ENCODE assay signal across 14 mouse cellular contexts in the genomic region with DNA sequence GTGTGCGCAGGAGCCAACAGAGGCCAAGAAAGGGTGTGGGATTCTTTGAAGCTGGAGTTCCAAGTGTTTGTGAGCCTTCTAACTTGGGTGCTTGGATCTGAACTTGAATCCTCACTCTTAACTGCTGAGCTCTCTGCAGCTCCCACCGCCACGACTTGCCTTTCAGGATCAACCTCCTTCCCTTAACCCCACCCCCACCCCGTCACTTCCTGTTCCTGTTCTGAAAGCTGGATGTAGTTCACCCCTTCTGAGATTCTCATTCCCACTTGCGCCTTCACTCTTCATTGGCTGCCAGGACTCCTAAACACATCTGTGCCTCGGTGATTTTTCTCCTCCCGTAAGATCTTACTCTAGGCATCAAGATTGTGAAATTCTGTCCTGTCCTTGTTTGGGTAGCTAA. TPM values are rescaled to one million over a fixed set of nuclear protein-coding genes. Genes with fewer than 3 reads are reported as not detected.
DNase-seq lines count a peak whose midpoint lies in the region; ATAC-seq and TF ChIP-seq lines count a peak whose summit lies in the region.
"Had no signal": no experiment of that assay in that cellular context is flagged by ENCODE, and none has a peak within 500 bp of the region (broad histone marks: within the 10 kb centered on the region; RNA-seq: fewer than 3 reads in every experiment).

No protein-coding gene starts in this region.

- 65% methylated on average over 7 of the region's 7 CpGs for WGBS in heart, embryonic 12.5 days
- WGBS in lung, postnatal 0 days: 48% methylated on average over 7 of the region's 7 CpGs
- WGBS in embryonic facial prominence, embryonic 10.5 days: 74% methylated on average over 7 of the region's 7 CpGs
- 47% methylated on average over 7 of the region's 7 CpGs for WGBS in liver, postnatal 0 days (ENCODE audit: insufficient replicate concordance)

- ATAC-seq in heart, embryonic 12.5 days (ENCODE audit: insufficient number of reproducible peaks, low FRiP score): no peak
- ATAC-seq in lung, postnatal 0 days: no peak
- no peak for ATAC-seq in liver, postnatal 0 days
- no peak for ATAC-seq in frontal cortex, adult (ENCODE audit: low TSS enrichment)
- ATAC-seq: hindbrain, postnatal 0 days had no signal

- DNase-seq in heart, postnatal 4 days: no peak
- DNase-seq in lung, postnatal 0 days (ENCODE audit: low spot score): peak; percentile 59
- no peak for DNase-seq in lung, postnatal 14 days
- DNase-seq in embryonic facial prominence, embryonic 10.5 days (ENCODE audit: low spot score): peak; percentile 29
- peak; percentile 34 for DNase-seq in liver, postnatal 0 days
- DNase-seq in MN1 (ENCODE audit: low spot score): no peak
- DNase-seq: adrenal gland, postnatal 36 days; cerebellum, postnatal 25 days; forebrain, postnatal 0 days had no signal

- H3K36me3 ChIP-seq in heart, embryonic 12.5 days: peaks cover 17% of the 10 kb centered on the region
- H3K36me3 ChIP-seq in lung, postnatal 0 days (ENCODE audit: insufficient read depth, low read length): no peaks in the 10 kb centered on the region
- no peaks in the 10 kb centered on the region for H3K36me3 ChIP-seq in embryonic facial prominence, embryonic 10.5 days (replicated peaks)
- H3K36me3 ChIP-seq in liver, postnatal 0 days (replicated peaks; ENCODE audit: insufficient read depth, low read length): no peaks in the 10 kb centered on the region
- H3K36me3 ChIP-seq: G1E had no signal

- peak overlapping the region; percentile 81 for H3K27ac ChIP-seq in heart, embryonic 12.5 days (ENCODE audit: poor library complexity, severe bottlenecking)
- H3K27ac ChIP-seq in lung, postnatal 0 days (ENCODE audit: low read length): peak overlapping the region; percentile 83
- peak overlapping the region; percentile 76; the same call in 1 of the 2 replicates for H3K27ac ChIP-seq in embryonic facial prominence, embryonic 10.5 days (replicated peaks)
- no peak overlapping the region for H3K27ac ChIP-seq in liver, postnatal 0 days (ENCODE audit: low read depth)
- H3K27ac ChIP-seq: hindbrain, postnatal 0 days had no signal

- TF ChIP-seq CTCF in lung, postnatal 0 days (IDR thresholded peaks at IDR 0.05): no peak
- no peak for TF ChIP-seq CTCF in liver, postnatal 0 days (IDR thresholded peaks at IDR 0.05; ENCODE audit: low read depth)

- no peak for TF ChIP-seq EP300 in lung, postnatal 0 days (IDR thresholded peaks at IDR 0.05)
- TF ChIP-seq EP300 in liver, postnatal 0 days (IDR thresholded peaks at IDR 0.05; ENCODE audit: low read depth): no peak

- H3K27me3 ChIP-seq in heart, embryonic 12.5 days (replicated peaks): no peaks in the 10 kb centered on the region
- no peaks in the 10 kb centered on the region for H3K27me3 ChIP-seq in lung, postnatal 0 days (replicated peaks; ENCODE audit: insufficient read depth, low read length)
- H3K27me3 ChIP-seq in embryonic facial prominence, embryonic 10.5 days (replicated peaks; ENCODE audit: low read depth, poor library complexity, severe bottlenecking): no peaks in the 10 kb centered on the region; the same call in 1 of the 2 replicates
- H3K27me3 ChIP-seq in liver, postnatal 0 days (ENCODE audit: insufficient read depth, low read length): no peaks in the 10 kb centered on the region; the same call in 1 of the 2 replicates

- H3K4me2 ChIP-seq in heart, embryonic 12.5 days: no peak overlapping the region
- H3K4me2 ChIP-seq in lung, postnatal 0 days (replicated peaks; ENCODE audit: low read depth, low read length): no peak overlapping the region
- no peak overlapping the region for H3K4me2 ChIP-seq in liver, postnatal 0 days (ENCODE audit: low read depth, low read length)
- H3K4me2 ChIP-seq: midbrain, embryonic 11.5 days had no signal

- no peaks in the 10 kb centered on the region for H3K9me3 ChIP-seq in heart, embryonic 12.5 days (replicated peaks)
- no peaks in the 10 kb centered on the region for H3K9me3 ChIP-seq in lung, postnatal 0 days (ENCODE audit: low read length)
- no peaks in the 10 kb centered on the region for H3K9me3 ChIP-seq in embryonic facial prominence, embryonic 10.5 days
- H3K9me3 ChIP-seq in liver, postnatal 0 days (ENCODE audit: low read length): no peaks in the 10 kb centered on the region

- no peak overlapping the region for H3K9ac ChIP-seq in heart, embryonic 12.5 days
- no peak overlapping the region for H3K9ac ChIP-seq in lung, postnatal 0 days (replicated peaks; ENCODE audit: low read depth)
- no peak overlapping the region for H3K9ac ChIP-seq in liver, postnatal 0 days (replicated peaks)
- H3K9ac ChIP-seq: forebrain, postnatal 0 days had no signal

- H3K4me1 ChIP-seq in heart, embryonic 12.5 days (replicated peaks): peaks cover 63% of the 10 kb centered on the region
- 0 out of 2 replicates have a peak, but pooled peaks cover 3% of the 10 kb centered on the region for H3K4me1 ChIP-seq in lung, postnatal 0 days (ENCODE audit: insufficient read depth, low read depth, low read length)
- peaks cover 28% of the 10 kb centered on the region for H3K4me1 ChIP-seq in embryonic facial prominence, embryonic 10.5 days
- H3K4me1 ChIP-seq in liver, postnatal 0 days (ENCODE audit: insufficient read depth): peaks cover 14% of the 10 kb centered on the region

- H3K4me3 ChIP-seq in heart, embryonic 12.5 days: no peak overlapping the region
- H3K4me3 ChIP-seq in lung, postnatal 0 days (ENCODE audit: low read depth, low read length): no peak overlapping the region
- no peak overlapping the region for H3K4me3 ChIP-seq in embryonic facial prominence, embryonic 10.5 days
- no peak overlapping the region for H3K4me3 ChIP-seq in liver, postnatal 0 days (ENCODE audit: low read depth, low read length)

RNA-seq across cellular contexts. Expression of gene Akap2, which starts 43.1 kb away (rescaled TPM):
- 50.1 and 50.3 TPM in 2 replicates for polyA plus RNA-seq in heart, embryonic 12.5 days (2016; fragmentation: Nextera tagmentation; extraction: Ambion mirVana)
- 100 to 1,000 TPM; 160 TPM for total RNA-seq in heart, postnatal 4 days (2021)
- polyA plus RNA-seq in lung, postnatal 0 days (2015; fragmentation: Nextera tagmentation; extraction: Ambion mirVana): 112 and 126 TPM in 2 replicates
- 21.3 and 24.7 TPM in 2 replicates for polyA plus RNA-seq in embryonic facial prominence, embryonic 10.5 days (2016; fragmentation: Nextera tagmentation; extraction: Ambion mirVana)
- 1.9 and 2.0 TPM in 2 replicates for polyA plus RNA-seq in liver, postnatal 0 days (2015; fragmentation: Nextera tagmentation; extraction: Ambion mirVana)
- polyA plus RNA-seq: G1E had no signal

Comparison
In these comparisons a context has a peak if more than half of its experiments do, and no peak if none do; other contexts are left out.
1. DNase-seq: peak in lung, postnatal 0 days (single experiment), embryonic facial prominence, embryonic 10.5 days (single experiment) and liver, postnatal 0 days (single experiment); none in heart, postnatal 4 days (single experiment), lung, postnatal 14 days (single experiment) and MN1 (single experiment).